Mouse (Mus musculus): ENCODE measurements around the gene Rabac1. TPM values are rescaled to one million over a fixed set of nuclear protein-coding genes. Genes with fewer than 3 reads are reported as not detected.

Gene Rabac1
- total and polyA plus RNA-seq, 3 experiments, result 11.7 to 79.9 (median 36.3) TPM

DNA sequence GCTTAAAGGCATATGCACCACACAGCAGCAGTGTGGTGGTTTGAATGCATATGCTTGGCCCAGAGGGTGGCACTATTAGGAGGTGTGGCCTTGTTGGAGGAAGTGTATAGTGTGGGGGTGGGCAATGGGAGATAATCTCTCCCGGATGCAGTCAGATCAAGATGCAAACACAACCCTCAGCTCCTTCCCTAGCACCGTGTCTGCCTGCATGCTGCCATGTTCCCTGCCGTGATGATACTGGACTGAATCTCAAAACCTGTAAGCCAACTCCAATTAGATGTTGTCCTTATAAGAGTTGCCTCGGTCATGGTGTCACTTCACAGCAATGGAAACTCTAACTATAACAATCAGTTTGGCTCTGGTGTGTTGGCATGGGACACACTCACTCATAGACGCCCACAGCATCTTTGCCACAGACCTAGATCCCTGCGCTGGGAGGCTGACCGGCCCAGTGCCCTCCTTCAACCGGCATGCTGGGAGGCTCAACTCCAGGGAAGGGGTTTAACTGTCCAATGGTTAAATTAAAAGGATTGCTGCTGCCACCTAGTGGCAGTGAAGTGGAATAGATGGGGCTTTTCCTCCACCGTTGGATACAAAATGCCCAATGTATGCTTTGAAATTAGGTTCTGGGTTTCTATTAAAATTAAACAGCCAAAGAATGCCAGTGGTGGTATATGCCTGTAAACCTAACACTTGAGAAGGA lies 2.5 kb upstream of the Rabac1 start:
- TF ChIP-seq CTCF (IDR thresholded peaks at IDR 0.05; ENCODE audit: low read depth, low read length) (peak; percentile 69), TAL1 (conservative IDR thresholded peaks at IDR 0.05; ENCODE audit: low read depth, low read length) (no peak), GATA1 (IDR thresholded peaks at IDR 0.05; ENCODE audit: borderline replicate concordance, low read length) (no peak)
- ATAC-seq (ENCODE audit: extremely low read depth, insufficient number of reproducible peaks, low FRiP score, poor library complexity, severe bottlenecking) (no peak), DNase-seq (ENCODE audit: low spot score) (peak; percentile 59)
- peaks cover 11% of the 10 kb centered on the region for H3K36me3 ChIP-seq (replicated peaks)
- no peaks in the 10 kb centered on the region for H3K9me3 ChIP-seq (replicated peaks)
- peak overlapping the region; percentile 47; the same call in 1 of the 2 replicates for H3K4me3 ChIP-seq (ENCODE audit: low read depth, low read length)
- peaks cover 49% of the 10 kb centered on the region for H3K4me1 ChIP-seq (ENCODE audit: insufficient read depth, low read depth, low read length)
- peaks cover 14% of the 10 kb centered on the region for H3K27me3 ChIP-seq (ENCODE audit: insufficient read depth, low read length)

DNA sequence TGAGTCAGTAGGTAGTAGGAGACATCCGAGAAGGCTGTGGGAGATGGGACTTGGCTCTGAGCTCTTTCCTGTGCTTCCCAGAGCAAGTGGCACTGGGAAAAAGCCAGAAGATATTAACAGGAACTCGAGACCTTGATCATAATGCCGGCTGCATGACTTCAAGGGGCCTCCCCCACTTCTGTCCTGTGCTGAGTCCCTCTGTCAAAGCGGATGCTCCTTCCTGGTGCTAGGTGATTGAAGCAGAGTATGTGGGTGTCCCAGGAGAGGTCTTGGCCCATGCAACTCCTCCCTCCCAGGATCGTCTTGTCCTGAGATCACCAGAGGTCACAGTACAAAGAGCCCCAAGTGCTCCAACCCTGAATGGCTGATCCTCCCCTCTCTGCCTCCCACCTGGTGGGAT lies 1.3 kb upstream of the Rabac1 start:
- H3K9me3 ChIP-seq (replicated peaks), result no peaks in the 10 kb centered on the region
- TF ChIP-seq TAL1 (conservative IDR thresholded peaks at IDR 0.05; ENCODE audit: low read depth, low read length) (no peak), GATA1 (IDR thresholded peaks at IDR 0.05; ENCODE audit: borderline replicate concordance, low read length) (no peak), GATA2 (IDR thresholded peaks at IDR 0.05; ENCODE audit: borderline replicate concordance, low read depth, low read length) (no peak), POLR2AphosphoS5 (IDR thresholded peaks at IDR 0.05; ENCODE audit: insufficient replicate concordance, low read depth, low read length) (no peak), CTCF (IDR thresholded peaks at IDR 0.05; ENCODE audit: low read depth, low read length) (no peak)
- H3K36me3 ChIP-seq (replicated peaks), result peaks cover 20% of the 10 kb centered on the region
- no peak for ATAC-seq (ENCODE audit: extremely low read depth, insufficient number of reproducible peaks, low FRiP score, poor library complexity, severe bottlenecking)
- H3K4me3 ChIP-seq (ENCODE audit: low read depth, low read length), result no peak overlapping the region
- no peak for DNase-seq (ENCODE audit: low spot score)
- H3K27me3 ChIP-seq (ENCODE audit: insufficient read depth, low read length), result peaks cover 7% of the 10 kb centered on the region
- peaks cover 49% of the 10 kb centered on the region for H3K4me1 ChIP-seq (ENCODE audit: insufficient read depth, low read depth, low read length)

DNA sequence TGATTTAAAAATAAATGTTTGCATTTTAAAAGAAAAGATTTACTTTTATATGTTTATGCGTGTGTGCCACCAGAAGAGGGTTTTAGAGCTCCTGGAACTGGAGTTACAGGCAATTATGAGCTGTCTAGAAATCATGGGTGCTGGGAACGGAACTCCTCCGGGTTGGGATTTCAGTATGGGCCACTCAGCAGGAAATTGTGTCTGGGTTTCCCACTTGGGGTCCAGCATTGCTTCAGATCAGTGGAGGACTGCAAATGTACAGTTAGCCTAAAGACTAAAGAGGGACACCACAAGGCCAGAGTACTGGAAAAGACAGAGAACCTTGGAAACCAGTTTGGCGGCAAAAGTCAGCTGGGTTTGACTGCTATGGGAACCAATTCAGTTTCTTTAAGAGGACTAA lies 654 bp upstream of the Rabac1 start:
- H3K4me1 ChIP-seq (ENCODE audit: insufficient read depth, low read depth, low read length), result peaks cover 43% of the 10 kb centered on the region

DNA sequence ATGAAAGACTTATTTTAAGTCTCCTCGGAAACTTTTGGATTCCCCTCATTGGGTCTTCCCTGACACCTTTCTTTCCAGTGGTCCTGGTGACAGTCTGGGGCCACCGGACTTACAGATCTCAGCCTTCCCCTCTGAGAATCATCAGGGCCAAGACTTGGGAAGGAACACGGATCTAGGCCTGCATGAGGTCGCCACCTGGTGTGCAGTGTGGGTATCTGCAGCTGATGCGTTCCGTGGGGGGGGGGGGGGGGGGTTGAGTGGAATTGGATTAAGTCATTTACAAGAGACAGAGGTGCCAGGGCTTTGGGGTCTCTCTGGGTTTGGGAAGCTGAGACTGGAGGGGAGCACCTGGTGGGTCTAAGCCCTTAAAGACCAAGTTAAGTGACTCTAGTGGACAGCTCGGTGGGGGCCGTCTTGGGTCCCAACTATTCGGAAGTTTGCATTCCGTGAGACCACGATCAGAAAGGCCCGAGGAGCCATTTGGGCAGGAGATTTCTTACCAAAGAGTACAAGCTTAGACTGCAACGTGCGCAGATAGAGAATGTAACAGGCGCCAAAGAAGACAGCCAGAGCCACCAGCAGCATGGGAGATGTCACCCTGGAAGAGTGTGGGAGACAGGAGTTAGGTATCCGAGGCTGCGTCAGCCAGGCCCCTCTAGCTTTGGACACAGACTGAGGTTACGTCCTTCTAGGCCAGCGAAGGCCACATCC lies 1.1 kb downstream of the Rabac1 start:
- peaks cover 24% of the 10 kb centered on the region for H3K36me3 ChIP-seq (replicated peaks)
- TF ChIP-seq GATA1 (IDR thresholded peaks at IDR 0.05; ENCODE audit: borderline replicate concordance, low read length) (no peak), GATA2 (IDR thresholded peaks at IDR 0.05; ENCODE audit: borderline replicate concordance, low read depth, low read length) (no peak), CTCF (IDR thresholded peaks at IDR 0.05; ENCODE audit: low read depth, low read length) (0 out of 2 replicates have a peak, but pooled peaks have one; percentile 4), TAL1 (conservative IDR thresholded peaks at IDR 0.05; ENCODE audit: low read depth, low read length) (no peak), POLR2AphosphoS5 (IDR thresholded peaks at IDR 0.05; ENCODE audit: insufficient replicate concordance, low read depth, low read length) (no peak)
- peak overlapping the region; percentile 86 for H3K4me3 ChIP-seq (ENCODE audit: low read depth, low read length)
- H3K27me3 ChIP-seq (ENCODE audit: insufficient read depth, low read length), result peaks cover 2% of the 10 kb centered on the region; the same call in 1 of the 2 replicates
- DNase-seq (ENCODE audit: low spot score), result peak; percentile 43
- no peak for ATAC-seq (ENCODE audit: extremely low read depth, insufficient number of reproducible peaks, low FRiP score, poor library complexity, severe bottlenecking)
- H3K9me3 ChIP-seq (replicated peaks), result no peaks in the 10 kb centered on the region
- peaks cover 42% of the 10 kb centered on the region for H3K4me1 ChIP-seq (ENCODE audit: insufficient read depth, low read depth, low read length)

More for the DNA sequence above, 654 bp upstream of the Rabac1 start:
- TF ChIP-seq POLR2AphosphoS5 (IDR thresholded peaks at IDR 0.05; ENCODE audit: insufficient replicate concordance, low read depth, low read length) (no peak), GATA2 (IDR thresholded peaks at IDR 0.05; ENCODE audit: borderline replicate concordance, low read depth, low read length) (no peak), GATA1 (IDR thresholded peaks at IDR 0.05; ENCODE audit: borderline replicate concordance, low read length) (no peak), CTCF (IDR thresholded peaks at IDR 0.05; ENCODE audit: low read depth, low read length) (no peak), TAL1 (conservative IDR thresholded peaks at IDR 0.05; ENCODE audit: low read depth, low read length) (no peak)
- DNase-seq (ENCODE audit: low spot score) (no peak), ATAC-seq (ENCODE audit: extremely low read depth, insufficient number of reproducible peaks, low FRiP score, poor library complexity, severe bottlenecking) (no peak)
- H3K4me3 ChIP-seq (ENCODE audit: low read depth, low read length), result no peak overlapping the region
- H3K27me3 ChIP-seq (ENCODE audit: insufficient read depth, low read length), result peaks cover under 1% of the 10 kb centered on the region; the same call in 1 of the 2 replicates
- H3K36me3 ChIP-seq (replicated peaks), result peaks cover 24% of the 10 kb centered on the region
- no peaks in the 10 kb centered on the region for H3K9me3 ChIP-seq (replicated peaks)

DNA sequence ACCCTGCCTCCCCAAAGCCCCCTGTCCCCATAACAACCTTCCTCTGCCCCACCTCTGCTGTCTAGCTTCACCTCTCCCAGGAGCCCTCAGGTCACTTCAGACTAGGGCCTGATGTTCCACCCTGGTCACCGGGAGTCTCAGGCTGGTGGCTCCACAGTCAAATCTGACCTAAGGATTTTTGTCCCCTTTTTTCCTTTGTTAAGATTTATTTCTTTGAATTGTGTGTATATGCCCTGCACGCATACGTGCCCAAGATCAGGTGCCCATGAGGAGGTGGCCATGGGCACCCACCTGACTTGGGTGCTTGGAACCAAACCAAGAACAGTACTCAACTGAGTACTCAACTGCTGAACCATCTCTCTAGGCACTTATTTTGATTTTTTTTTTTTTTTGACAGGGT lies 2.2 kb downstream of the Rabac1 start:
- H3K36me3 ChIP-seq (replicated peaks), result peaks cover 24% of the 10 kb centered on the region
- H3K9me3 ChIP-seq (replicated peaks), result no peaks in the 10 kb centered on the region
- H3K4me3 ChIP-seq (ENCODE audit: low read depth, low read length), result no peak overlapping the region
- TF ChIP-seq GATA1 (IDR thresholded peaks at IDR 0.05; ENCODE audit: borderline replicate concordance, low read length) (no peak), CTCF (IDR thresholded peaks at IDR 0.05; ENCODE audit: low read depth, low read length) (no peak), GATA2 (IDR thresholded peaks at IDR 0.05; ENCODE audit: borderline replicate concordance, low read depth, low read length) (no peak), POLR2AphosphoS5 (IDR thresholded peaks at IDR 0.05; ENCODE audit: insufficient replicate concordance, low read depth, low read length) (no peak), TAL1 (conservative IDR thresholded peaks at IDR 0.05; ENCODE audit: low read depth, low read length) (no peak)
- ATAC-seq (ENCODE audit: extremely low read depth, insufficient number of reproducible peaks, low FRiP score, poor library complexity, severe bottlenecking), result no peak
- peaks cover 2% of the 10 kb centered on the region; the same call in 1 of the 2 replicates for H3K27me3 ChIP-seq (ENCODE audit: insufficient read depth, low read length)
- DNase-seq (ENCODE audit: low spot score), result no peak
- peaks cover 42% of the 10 kb centered on the region for H3K4me1 ChIP-seq (ENCODE audit: insufficient read depth, low read depth, low read length)

DNA sequence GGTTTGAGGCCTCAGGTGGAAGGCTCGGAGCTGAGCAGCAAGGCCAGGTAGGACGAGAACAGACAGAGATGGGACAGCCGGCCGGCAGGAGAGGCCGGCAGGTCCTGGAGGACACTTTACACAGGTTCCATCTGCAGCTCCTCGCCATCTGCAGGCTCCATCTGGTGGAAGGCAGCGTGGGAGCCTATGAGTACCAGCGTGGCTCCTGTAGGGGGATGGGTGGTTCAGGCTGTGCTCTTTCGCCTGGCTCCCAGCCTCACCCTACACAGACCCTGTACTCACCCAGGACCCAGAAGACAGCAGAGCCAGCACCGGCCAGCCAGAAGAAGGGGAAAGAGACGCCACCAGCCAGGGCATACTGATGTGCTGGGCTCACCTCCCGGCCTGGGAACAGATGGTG lies 2.7 kb downstream of the Rabac1 start:
- ATAC-seq (ENCODE audit: extremely low read depth, insufficient number of reproducible peaks, low FRiP score, poor library complexity, severe bottlenecking) (no peak), DNase-seq (ENCODE audit: low spot score) (no peak)
- H3K27me3 ChIP-seq (ENCODE audit: insufficient read depth, low read length), result peaks cover 2% of the 10 kb centered on the region; the same call in 1 of the 2 replicates
- peaks cover 24% of the 10 kb centered on the region for H3K36me3 ChIP-seq (replicated peaks)
- H3K9me3 ChIP-seq (replicated peaks), result no peaks in the 10 kb centered on the region
- TF ChIP-seq TAL1 (conservative IDR thresholded peaks at IDR 0.05; ENCODE audit: low read depth, low read length) (no peak), CTCF (IDR thresholded peaks at IDR 0.05; ENCODE audit: low read depth, low read length) (no peak), GATA2 (IDR thresholded peaks at IDR 0.05; ENCODE audit: borderline replicate concordance, low read depth, low read length) (no peak), GATA1 (IDR thresholded peaks at IDR 0.05; ENCODE audit: borderline replicate concordance, low read length) (no peak), POLR2AphosphoS5 (IDR thresholded peaks at IDR 0.05; ENCODE audit: insufficient replicate concordance, low read depth, low read length) (no peak)
- peaks cover 37% of the 10 kb centered on the region for H3K4me1 ChIP-seq (ENCODE audit: insufficient read depth, low read depth, low read length)
- H3K4me3 ChIP-seq (ENCODE audit: low read depth, low read length), result no peak overlapping the region
